Mouse (Mus musculus): ENCODE results near the gene Igf1. TPM values are rescaled to one million over a fixed set of nuclear protein-coding genes. Genes with fewer than 3 reads are reported as not detected.

Igf1 gene
- polyA plus RNA-seq, 1 experiment from 2014 or later: 142 TPM

- Histone ChIP-seq H3K4me1 (ENCODE audit: control insufficient read depth, insufficient read depth, low read length) (no peaks in the 10 kb centered on the region), H3K27ac (replicated peaks; ENCODE audit: low read depth, low read length) (no peak overlapping the region), H3K27me3 (replicated peaks; ENCODE audit: control insufficient read depth, insufficient read depth, low read length) (no peaks in the 10 kb centered on the region), H3K9me3 (ENCODE audit: control insufficient read depth, low read length) (no peaks in the 10 kb centered on the region), H3K36me3 (ENCODE audit: control insufficient read depth, insufficient read depth, low read length) (no peaks in the 10 kb centered on the region), H3K4me3 (ENCODE audit: low read depth, low read length) (no peak overlapping the region), H3K9ac (ENCODE audit: low read depth, low read length) (no peak overlapping the region), H3K4me2 (ENCODE audit: low read depth, low read length) (no peak overlapping the region)
- WGBS: 93% methylated on average over 3 of the region's 3 CpGs
- ATAC-seq (ENCODE audit: low read depth) (no peak), DNase-seq (ENCODE audit: low spot score) (no peak)
Measured at GRCm38 (mm10) chr10:87915782-87916181, 57.7 kb downstream of the Igf1 start.

DNA sequence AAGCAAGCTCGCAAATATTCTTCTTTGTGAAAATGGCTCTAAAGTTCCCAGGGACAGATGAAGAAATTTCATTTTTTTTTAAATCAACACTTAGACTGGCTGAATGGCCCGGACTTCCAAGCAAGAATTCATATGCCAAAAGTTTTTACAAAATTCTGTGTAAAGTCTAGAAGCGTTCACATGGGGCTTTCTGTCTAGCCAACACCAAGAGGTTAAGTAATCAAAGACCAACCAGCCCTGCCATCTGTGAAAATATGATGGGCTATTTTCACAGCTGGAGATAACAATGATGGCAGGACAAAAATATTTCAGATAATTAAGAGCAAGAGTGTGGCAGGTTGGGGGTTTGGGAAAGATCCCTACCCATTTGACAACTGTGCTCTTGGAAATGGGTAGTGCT, 64.2 kb downstream of the Igf1 start:
- WGBS: 77% methylated on average over 3 of the region's 3 CpGs
- Histone ChIP-seq H3K4me2 (ENCODE audit: low read depth, low read length) (no peak overlapping the region), H3K9me3 (ENCODE audit: control insufficient read depth, low read length) (no peaks in the 10 kb centered on the region), H3K27me3 (replicated peaks; ENCODE audit: control insufficient read depth, insufficient read depth, low read length) (no peaks in the 10 kb centered on the region), H3K36me3 (ENCODE audit: control insufficient read depth, insufficient read depth, low read length) (no peaks in the 10 kb centered on the region), H3K27ac (replicated peaks; ENCODE audit: low read depth, low read length) (no peak overlapping the region), H3K9ac (ENCODE audit: low read depth, low read length) (no peak overlapping the region), H3K4me3 (ENCODE audit: low read depth, low read length) (no peak overlapping the region), H3K4me1 (ENCODE audit: control insufficient read depth, insufficient read depth, low read length) (peaks cover 6% of the 10 kb centered on the region; the same call in 1 of the 2 replicates)
- ATAC-seq (ENCODE audit: low read depth) (no peak), DNase-seq (ENCODE audit: low spot score) (no peak)

- peak overlapping the region; percentile 61 for H3K27ac ChIP-seq (replicated peaks; ENCODE audit: low read depth, low read length)
- DNase-seq (ENCODE audit: low spot score): no peak
- 56% methylated on average over 8 of the region's 8 CpGs for WGBS
Measured at GRCm38 (mm10) chr10:87926564-87926963, 68.5 kb downstream of the Igf1 start.

DNA sequence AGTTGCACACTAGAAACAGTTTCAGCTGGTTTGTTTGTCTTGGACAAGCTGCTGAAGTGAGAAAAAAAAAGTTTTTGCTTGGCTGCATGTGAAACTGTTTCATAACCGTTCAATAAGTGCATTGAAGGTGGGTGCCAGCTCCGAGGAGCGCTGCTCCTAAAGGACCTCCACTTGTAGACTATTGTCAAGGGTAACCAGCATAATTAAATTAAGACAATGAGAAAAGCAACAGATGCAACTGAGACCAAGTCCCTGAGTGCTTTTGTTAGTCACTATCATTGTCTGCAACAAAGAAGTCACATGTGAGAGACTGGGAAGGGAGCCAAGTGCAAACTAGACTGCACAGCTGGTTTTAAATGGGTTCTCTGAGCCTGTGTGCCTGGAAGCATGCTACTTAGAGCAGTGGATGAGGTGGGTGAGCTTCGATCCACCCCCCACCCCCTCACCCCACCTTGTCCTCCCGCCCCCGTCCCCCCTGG, 69.1 kb downstream of the Igf1 start:
- Histone ChIP-seq H3K4me1 (ENCODE audit: control insufficient read depth, insufficient read depth, low read length) (peaks cover 11% of the 10 kb centered on the region; the same call in 1 of the 2 replicates), H3K9me3 (ENCODE audit: control insufficient read depth, low read length) (no peaks in the 10 kb centered on the region), H3K27me3 (replicated peaks; ENCODE audit: control insufficient read depth, insufficient read depth, low read length) (no peaks in the 10 kb centered on the region), H3K36me3 (ENCODE audit: control insufficient read depth, insufficient read depth, low read length) (peaks cover 10% of the 10 kb centered on the region; the same call in 1 of the 2 replicates), H3K9ac (ENCODE audit: low read depth, low read length) (no peak overlapping the region), H3K4me3 (ENCODE audit: low read depth, low read length) (no peak overlapping the region), H3K4me2 (ENCODE audit: low read depth, low read length) (peak overlapping the region; percentile 27), H3K27ac (replicated peaks; ENCODE audit: low read depth, low read length) (peak overlapping the region; percentile 61)
- ATAC-seq (ENCODE audit: low read depth) (peak; percentile 95), DNase-seq (ENCODE audit: low spot score) (peak; percentile 95)
- WGBS: 15% methylated on average over 6 of the region's 6 CpGs

More at GRCm38 (mm10) chr10:87926564-87926963, 68.5 kb downstream of the Igf1 start:
- Histone ChIP-seq H3K4me2 (ENCODE audit: low read depth, low read length) (no peak overlapping the region), H3K4me1 (ENCODE audit: control insufficient read depth, insufficient read depth, low read length) (peaks cover 11% of the 10 kb centered on the region; the same call in 1 of the 2 replicates), H3K27me3 (replicated peaks; ENCODE audit: control insufficient read depth, insufficient read depth, low read length) (no peaks in the 10 kb centered on the region), H3K36me3 (ENCODE audit: control insufficient read depth, insufficient read depth, low read length) (peaks cover 6% of the 10 kb centered on the region; the same call in 1 of the 2 replicates), H3K4me3 (ENCODE audit: low read depth, low read length) (no peak overlapping the region), H3K9ac (ENCODE audit: low read depth, low read length) (no peak overlapping the region), H3K9me3 (ENCODE audit: control insufficient read depth, low read length) (no peaks in the 10 kb centered on the region)
- no peak for ATAC-seq (ENCODE audit: low read depth)

GRCm38 (mm10) chr10:87948192-87948591, 90.1 kb downstream of the Igf1 start:
- H3K4me3 ChIP-seq (ENCODE audit: low read depth, low read length): no peak overlapping the region
- H3K9ac ChIP-seq (ENCODE audit: low read depth, low read length): no peak overlapping the region
- no peak overlapping the region for H3K27ac ChIP-seq (replicated peaks; ENCODE audit: low read depth, low read length)
- H3K4me2 ChIP-seq (ENCODE audit: low read depth, low read length): no peak overlapping the region
- H3K9me3 ChIP-seq (ENCODE audit: control insufficient read depth, low read length): no peaks in the 10 kb centered on the region
- DNase-seq (ENCODE audit: low spot score): peak; percentile 35
- H3K27me3 ChIP-seq (replicated peaks; ENCODE audit: control insufficient read depth, insufficient read depth, low read length): no peaks in the 10 kb centered on the region
- 71% methylated on average over 4 of the region's 4 CpGs for WGBS
- no peaks in the 10 kb centered on the region for H3K4me1 ChIP-seq (ENCODE audit: control insufficient read depth, insufficient read depth, low read length)
- no peaks in the 10 kb centered on the region for H3K36me3 ChIP-seq (ENCODE audit: control insufficient read depth, insufficient read depth, low read length)
- peak; percentile 67; the same call in 1 of the 2 replicates for ATAC-seq (ENCODE audit: low read depth)

- H3K36me3 ChIP-seq (ENCODE audit: control insufficient read depth, insufficient read depth, low read length): no peaks in the 10 kb centered on the region
- 63% methylated on average over 6 of the region's 6 CpGs for WGBS
- H3K4me1 ChIP-seq (ENCODE audit: control insufficient read depth, insufficient read depth, low read length): no peaks in the 10 kb centered on the region
- H3K9ac ChIP-seq (ENCODE audit: low read depth, low read length): no peak overlapping the region
- DNase-seq (ENCODE audit: low spot score): peak; percentile 25
- no peaks in the 10 kb centered on the region for H3K9me3 ChIP-seq (ENCODE audit: control insufficient read depth, low read length)
- H3K27me3 ChIP-seq (replicated peaks; ENCODE audit: control insufficient read depth, insufficient read depth, low read length): no peaks in the 10 kb centered on the region
- no peak overlapping the region for H3K27ac ChIP-seq (replicated peaks; ENCODE audit: low read depth, low read length)
- no peak overlapping the region for H3K4me3 ChIP-seq (ENCODE audit: low read depth, low read length)
- no peak overlapping the region for H3K4me2 ChIP-seq (ENCODE audit: low read depth, low read length)
- ATAC-seq (ENCODE audit: low read depth): no peak
Measured at GRCm38 (mm10) chr10:87971536-87971935, 113.5 kb downstream of the Igf1 start.

DNA sequence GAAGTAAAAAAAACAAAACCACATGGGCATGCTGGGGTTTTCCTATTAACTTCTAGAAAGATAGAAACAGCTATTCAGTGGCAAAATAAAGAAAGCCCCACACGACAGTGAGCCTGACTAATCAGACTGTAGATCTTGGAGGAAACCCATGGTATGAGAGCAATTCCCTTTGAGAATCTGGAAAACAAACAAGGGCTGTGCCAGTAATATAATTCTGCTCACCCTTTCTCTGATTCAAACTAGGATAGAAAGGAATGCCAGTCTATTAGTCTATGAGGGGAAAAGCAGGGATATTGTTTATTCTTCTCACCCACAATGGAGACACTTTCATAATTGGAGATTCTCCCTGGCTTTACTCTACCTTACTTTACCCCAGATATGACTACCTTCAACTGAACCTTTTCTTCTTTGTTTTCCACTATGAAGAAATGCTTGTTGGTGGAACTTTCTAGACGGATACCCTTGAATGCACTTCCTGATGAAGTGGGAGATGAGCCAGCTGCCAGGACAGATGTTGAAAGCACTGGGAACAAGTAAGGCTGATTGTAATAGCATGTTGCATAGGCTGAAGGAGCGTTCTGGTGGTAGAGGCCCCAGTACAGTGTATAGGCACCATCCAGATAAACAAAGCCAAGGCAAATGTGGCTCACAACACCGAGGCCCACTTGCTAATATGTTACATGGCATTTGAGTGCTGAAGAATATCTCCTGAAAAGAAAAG, 116.0 kb downstream of the Igf1 start:
- H3K4me1 ChIP-seq (ENCODE audit: control insufficient read depth, insufficient read depth, low read length): no peaks in the 10 kb centered on the region
- WGBS: 54% methylated on average over 4 of the region's 4 CpGs
- no peaks in the 10 kb centered on the region for H3K9me3 ChIP-seq (ENCODE audit: control insufficient read depth, low read length)
- DNase-seq (ENCODE audit: low spot score): peak; percentile 15
- H3K36me3 ChIP-seq (ENCODE audit: control insufficient read depth, insufficient read depth, low read length): no peaks in the 10 kb centered on the region
- H3K4me3 ChIP-seq (ENCODE audit: low read depth, low read length): no peak overlapping the region
- no peak overlapping the region for H3K27ac ChIP-seq (replicated peaks; ENCODE audit: low read depth, low read length)
- no peak for ATAC-seq (ENCODE audit: low read depth)
- H3K27me3 ChIP-seq (replicated peaks; ENCODE audit: control insufficient read depth, insufficient read depth, low read length): no peaks in the 10 kb centered on the region
- no peak overlapping the region for H3K9ac ChIP-seq (ENCODE audit: low read depth, low read length)
- no peak overlapping the region for H3K4me2 ChIP-seq (ENCODE audit: low read depth, low read length)

GRCm38 (mm10) chr10:87985375-87985774, 127.3 kb downstream of the Igf1 start:
- Histone ChIP-seq H3K4me2 (ENCODE audit: low read depth, low read length) (no peak overlapping the region), H3K36me3 (ENCODE audit: control insufficient read depth, insufficient read depth, low read length) (no peaks in the 10 kb centered on the region), H3K9me3 (ENCODE audit: control insufficient read depth, low read length) (no peaks in the 10 kb centered on the region), H3K27ac (replicated peaks; ENCODE audit: low read depth, low read length) (no peak overlapping the region), H3K4me3 (ENCODE audit: low read depth, low read length) (no peak overlapping the region), H3K27me3 (replicated peaks; ENCODE audit: control insufficient read depth, insufficient read depth, low read length) (no peaks in the 10 kb centered on the region), H3K4me1 (ENCODE audit: control insufficient read depth, insufficient read depth, low read length) (no peaks in the 10 kb centered on the region), H3K9ac (ENCODE audit: low read depth, low read length) (no peak overlapping the region)
- 80% methylated on average over 5 of the region's 5 CpGs for WGBS
- ATAC-seq (ENCODE audit: low read depth) (no peak), DNase-seq (ENCODE audit: low spot score) (no peak)

- WGBS: 66% methylated on average over 3 of the region's 3 CpGs
- H3K27ac ChIP-seq (replicated peaks; ENCODE audit: low read depth, low read length): no peak overlapping the region
- DNase-seq (ENCODE audit: low spot score): peak; percentile 56
- no peaks in the 10 kb centered on the region for H3K36me3 ChIP-seq (ENCODE audit: control insufficient read depth, insufficient read depth, low read length)
- H3K9ac ChIP-seq (ENCODE audit: low read depth, low read length): no peak overlapping the region
- no peak for ATAC-seq (ENCODE audit: low read depth)
- no peaks in the 10 kb centered on the region for H3K27me3 ChIP-seq (replicated peaks; ENCODE audit: control insufficient read depth, insufficient read depth, low read length)
- H3K4me2 ChIP-seq (ENCODE audit: low read depth, low read length): no peak overlapping the region
- H3K4me3 ChIP-seq (ENCODE audit: low read depth, low read length): no peak overlapping the region
- H3K4me1 ChIP-seq (ENCODE audit: control insufficient read depth, insufficient read depth, low read length): no peaks in the 10 kb centered on the region
- H3K9me3 ChIP-seq (ENCODE audit: control insufficient read depth, low read length): no peaks in the 10 kb centered on the region
Measured at GRCm38 (mm10) chr10:87986201-87986600, 128.1 kb downstream of the Igf1 start.

Data from embryonic facial prominence, embryonic 14.5 days (tissue).